Mouse (Mus musculus) heart, postnatal 0 days (tissue): Measurements from ENCODE around the gene Nrxn1.

Source experiments
- CTCF ChIP-seq: IDR thresholded peaks from 2 replicates; pipeline ENCODE4 v1.5.1; 2016; ENCODE audit warnings: antibody characterized with exemption, control low read depth, low read depth
- EP300 ChIP-seq: IDR thresholded peaks from 2 replicates; pipeline ENCODE4 v1.6.1; 2016; ENCODE audit warnings: antibody characterized with exemption, low read depth

DNA sequence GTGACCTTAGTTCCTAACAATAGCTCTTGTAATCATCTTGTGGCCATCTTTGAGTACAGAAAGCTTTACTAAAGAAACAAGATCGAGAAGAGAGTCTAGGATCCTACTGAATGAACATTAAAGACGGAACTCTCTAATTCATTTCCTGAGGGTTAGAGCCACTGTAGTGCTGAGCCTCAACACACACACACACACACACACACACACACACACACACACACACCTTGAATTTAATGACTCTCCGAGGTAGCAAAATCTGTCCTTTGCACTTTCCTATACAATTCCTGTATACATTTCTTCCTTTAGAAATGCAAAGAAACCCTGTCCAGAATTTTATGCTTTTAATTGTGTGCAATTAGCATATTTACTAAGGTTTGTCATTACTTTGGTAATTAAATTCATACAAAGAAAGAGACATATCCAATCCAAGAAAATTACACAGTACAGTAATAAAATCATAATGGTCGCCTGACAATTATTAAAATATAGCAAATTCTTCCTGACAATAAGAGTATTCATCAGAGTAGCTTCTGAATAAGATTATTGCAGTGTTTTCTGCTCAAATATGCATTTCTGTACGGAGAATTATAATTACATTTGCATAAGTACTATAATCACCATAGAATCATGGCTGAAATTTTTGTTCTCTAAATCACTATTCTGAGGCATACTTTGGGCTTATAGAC, 969.9 kb downstream of the Nrxn1 start:
- no peak for TF ChIP-seq CTCF
- no peak for TF ChIP-seq EP300
